18 mouse cellular contexts compared by ENCODE assay signal in genomic region chr7:37735707-37736412, GRCm38 (mm10). TPM values are rescaled to one million over a fixed set of nuclear protein-coding genes. Genes with fewer than 3 reads are reported as not detected.
DNase-seq lines count a peak whose midpoint lies in the region; ATAC-seq and TF ChIP-seq lines count a peak whose summit lies in the region.
"Had no signal": no experiment of that assay in that cellular context is flagged by ENCODE, and none has a peak within 500 bp of the region (broad histone marks: within the 10 kb centered on the region; RNA-seq: fewer than 3 reads in every experiment).

No protein-coding gene starts in this region.

- TF ChIP-seq EP300 in stomach, postnatal 0 days (optimal IDR thresholded peaks at IDR 0.05) = no peak

- peaks cover 11% of the 10 kb centered on the region; the same call in 1 of the 2 replicates for H3K4me1 ChIP-seq in stomach, embryonic 14.5 days (ENCODE audit: control insufficient read depth, insufficient read depth, low read length)
- no peaks in the 10 kb centered on the region for H3K4me1 ChIP-seq in stomach, postnatal 0 days (replicated peaks; ENCODE audit: control insufficient read depth, insufficient read depth)
- peaks cover 12% of the 10 kb centered on the region for H3K4me1 ChIP-seq in hindbrain, embryonic 11.5 days (replicated peaks; ENCODE audit: control insufficient read depth, insufficient read depth, low read length)
- peaks cover 45% of the 10 kb centered on the region for H3K4me1 ChIP-seq in midbrain, embryonic 12.5 days
- H3K4me1 ChIP-seq in neural tube, embryonic 15.5 days = peaks cover 27% of the 10 kb centered on the region
- H3K4me1 ChIP-seq: liver, embryonic 15.5 days had no signal

- H3K9me3 ChIP-seq in stomach, embryonic 14.5 days (ENCODE audit: control insufficient read depth, low read depth, low read length) = no peaks in the 10 kb centered on the region
- H3K9me3 ChIP-seq in stomach, postnatal 0 days (ENCODE audit: control insufficient read depth, low read length) = no peaks in the 10 kb centered on the region
- H3K9me3 ChIP-seq in hindbrain, embryonic 11.5 days (ENCODE audit: control insufficient read depth, low read length) = no peaks in the 10 kb centered on the region
- H3K9me3 ChIP-seq in midbrain, embryonic 12.5 days = 0 out of 2 replicates have a peak, but pooled peaks cover 4% of the 10 kb centered on the region
- H3K9me3 ChIP-seq in neural tube, embryonic 15.5 days (replicated peaks) = no peaks in the 10 kb centered on the region
- H3K9me3 ChIP-seq: heart, embryonic 15.5 days; liver, embryonic 15.5 days; stomach, embryonic 15.5 days had no signal

- no peaks in the 10 kb centered on the region for H3K36me3 ChIP-seq in stomach, embryonic 14.5 days (ENCODE audit: control insufficient read depth, insufficient read depth, low read length)
- no peaks in the 10 kb centered on the region for H3K36me3 ChIP-seq in stomach, postnatal 0 days (ENCODE audit: control insufficient read depth, insufficient read depth, low read length)
- no peaks in the 10 kb centered on the region for H3K36me3 ChIP-seq in hindbrain, embryonic 11.5 days (ENCODE audit: control insufficient read depth, insufficient read depth, low read length)
- 0 out of 2 replicates have a peak, but pooled peaks cover 5% of the 10 kb centered on the region for H3K36me3 ChIP-seq in midbrain, embryonic 12.5 days
- H3K36me3 ChIP-seq in neural tube, embryonic 15.5 days = no peaks in the 10 kb centered on the region
- H3K36me3 ChIP-seq: G1E; heart, embryonic 15.5 days; liver, embryonic 15.5 days; stomach, embryonic 15.5 days had no signal

- no peak overlapping the region for H3K4me2 ChIP-seq in stomach, embryonic 14.5 days (replicated peaks; ENCODE audit: low read depth, low read length)
- H3K4me2 ChIP-seq in stomach, postnatal 0 days (replicated peaks; ENCODE audit: low read depth) = no peak overlapping the region
- H3K4me2 ChIP-seq in hindbrain, embryonic 11.5 days (replicated peaks; ENCODE audit: low read depth, low read length) = no peak overlapping the region
- H3K4me2 ChIP-seq in midbrain, embryonic 12.5 days (replicated peaks) = no peak overlapping the region
- H3K4me2 ChIP-seq in neural tube, embryonic 15.5 days = no peak overlapping the region
- H3K4me2 ChIP-seq: heart, embryonic 15.5 days; liver, embryonic 15.5 days; stomach, embryonic 15.5 days had no signal

- H3K27ac ChIP-seq in stomach, embryonic 14.5 days (ENCODE audit: low read length) = no peak overlapping the region
- H3K27ac ChIP-seq in stomach, postnatal 0 days (replicated peaks) = no peak overlapping the region
- no peak overlapping the region for H3K27ac ChIP-seq in hindbrain, embryonic 11.5 days (ENCODE audit: low read depth, low read length)
- H3K27ac ChIP-seq in midbrain, embryonic 12.5 days (replicated peaks) = peak overlapping the region; percentile 35; the same call in 1 of the 2 replicates
- H3K27ac ChIP-seq in neural tube, embryonic 15.5 days (replicated peaks) = no peak overlapping the region
- H3K27ac ChIP-seq: heart, embryonic 15.5 days; liver, embryonic 15.5 days; stomach, embryonic 15.5 days had no signal

- no peak for TF ChIP-seq CTCF in stomach, postnatal 0 days (IDR thresholded peaks at IDR 0.05; ENCODE audit: low read depth)

- H3K4me3 ChIP-seq in stomach, embryonic 14.5 days (ENCODE audit: low read depth, low read length) = no peak overlapping the region
- H3K4me3 ChIP-seq in stomach, postnatal 0 days (ENCODE audit: low read depth, low read length) = no peak overlapping the region
- H3K4me3 ChIP-seq in hindbrain, embryonic 11.5 days (ENCODE audit: low read depth, low read length) = no peak overlapping the region
- no peak overlapping the region for H3K4me3 ChIP-seq in midbrain, embryonic 12.5 days
- no peak overlapping the region for H3K4me3 ChIP-seq in neural tube, embryonic 15.5 days (replicated peaks)
- H3K4me3 ChIP-seq: heart, embryonic 15.5 days; liver, embryonic 15.5 days; stomach, embryonic 15.5 days had no signal

- no peak overlapping the region for H3K9ac ChIP-seq in stomach, embryonic 14.5 days (replicated peaks; ENCODE audit: low read depth, low read length)
- H3K9ac ChIP-seq in stomach, postnatal 0 days (ENCODE audit: low read length) = no peak overlapping the region
- H3K9ac ChIP-seq in hindbrain, embryonic 11.5 days (ENCODE audit: low read depth, low read length) = no peak overlapping the region
- H3K9ac ChIP-seq in midbrain, embryonic 12.5 days (replicated peaks) = no peak overlapping the region
- H3K9ac ChIP-seq in neural tube, embryonic 15.5 days (replicated peaks) = no peak overlapping the region
- H3K9ac ChIP-seq: heart, embryonic 15.5 days; liver, embryonic 15.5 days; stomach, embryonic 15.5 days had no signal

- DNase-seq in stomach, postnatal 0 days (ENCODE audit: low spot score) = no peak
- DNase-seq in hindbrain, embryonic 11.5 days (ENCODE audit: low spot score) = no peak
- DNase-seq in urinary bladder, postnatal 14 days (ENCODE audit: low spot score) = no peak
- no peak for DNase-seq in lung, postnatal 4 days
- DNase-seq: adrenal gland, adult 2 months; cerebellum, adult 2 months; kidney, adult 8-10 months; kidney, postnatal 4 days; lung, postnatal 14 days; thymus, postnatal 14 days had no signal

- ATAC-seq in stomach, embryonic 14.5 days (ENCODE audit: insufficient number of reproducible peaks, insufficient read depth, low FRiP score, low read depth) = 0 out of 2 replicates have a peak, but pooled peaks have one; percentile 46
- ATAC-seq in stomach, postnatal 0 days (ENCODE audit: low FRiP score, low TSS enrichment) = no peak
- peak; percentile 64 for ATAC-seq in hindbrain, embryonic 11.5 days (ENCODE audit: low FRiP score)
- peak; percentile 48 for ATAC-seq in midbrain, embryonic 12.5 days (ENCODE audit: low FRiP score, low read depth)
- ATAC-seq in neural tube, embryonic 15.5 days (ENCODE audit: low FRiP score) = peak; percentile 39
- no peak for ATAC-seq in activated CD4-positive, CD25-positive, alpha-beta regulatory T cell, adult 4 months

- 36% methylated on average over 7 of the region's 7 CpGs for WGBS in stomach, embryonic 14.5 days
- WGBS in stomach, postnatal 0 days = 39% methylated on average over 7 of the region's 7 CpGs
- WGBS in hindbrain, embryonic 11.5 days = 27% methylated on average over 7 of the region's 7 CpGs
- 28% methylated on average over 7 of the region's 7 CpGs for WGBS in midbrain, embryonic 12.5 days
- WGBS in neural tube, embryonic 15.5 days = 36% methylated on average over 7 of the region's 7 CpGs

- H3K27me3 ChIP-seq in stomach, embryonic 14.5 days (ENCODE audit: control insufficient read depth, insufficient read depth, low read length) = no peaks in the 10 kb centered on the region
- no peaks in the 10 kb centered on the region for H3K27me3 ChIP-seq in stomach, postnatal 0 days (ENCODE audit: control insufficient read depth, insufficient read depth, low read length)
- H3K27me3 ChIP-seq in hindbrain, embryonic 11.5 days (ENCODE audit: control insufficient read depth, insufficient read depth, low read length) = no peaks in the 10 kb centered on the region
- H3K27me3 ChIP-seq in midbrain, embryonic 12.5 days = no peaks in the 10 kb centered on the region
- no peaks in the 10 kb centered on the region for H3K27me3 ChIP-seq in neural tube, embryonic 15.5 days (replicated peaks)
- H3K27me3 ChIP-seq: liver, embryonic 15.5 days; stomach, embryonic 15.5 days had no signal

RNA-seq across cellular contexts. Expression of gene Zfp536, which starts 37.6 kb away (rescaled TPM):
- polyA plus RNA-seq in stomach, embryonic 14.5 days (2014; fragmentation: Nextera tagmentation; extraction: Ambion mirVana) = 21.9 and 24.5 TPM in 2 replicates
- 4.3 and 5.0 TPM in 2 replicates for polyA plus RNA-seq in stomach, postnatal 0 days (2015; fragmentation: Nextera tagmentation; extraction: Ambion mirVana)
- 27.0 and 34.2 TPM in 2 replicates for polyA plus RNA-seq in hindbrain, embryonic 11.5 days (2014; fragmentation: Nextera tagmentation; extraction: Ambion mirVana)
- polyA plus RNA-seq in midbrain, embryonic 12.5 days (2016; fragmentation: Nextera tagmentation; extraction: Ambion mirVana) = 43.5 and 48.9 TPM in 2 replicates
- polyA plus RNA-seq in neural tube, embryonic 15.5 days (2015; fragmentation: Nextera tagmentation; extraction: Ambion mirVana) = 27.9 and 34.5 TPM in 2 replicates
- polyA plus RNA-seq in activated CD4-positive, CD25-positive, alpha-beta regulatory T cell, adult 4 months (2017; shearing (Covaris generic)) = under 1 TPM in 1 of 2 experiments, not detected in 1; 0.40 TPM
- polyA plus RNA-seq: G1E had no signal

Comparison
In these comparisons a context has a peak if more than half of its experiments do, and no peak if none do; other contexts are left out.
1. ATAC-seq: peak in stomach, embryonic 14.5 days (single experiment), hindbrain, embryonic 11.5 days (single experiment), midbrain, embryonic 12.5 days (single experiment) and neural tube, embryonic 15.5 days (single experiment); none in stomach, postnatal 0 days (single experiment) and activated CD4-positive, CD25-positive, alpha-beta regulatory T cell, adult 4 months (single experiment).